Mouse (Mus musculus) CD4-positive, CD25-positive, alpha-beta regulatory T cell, adult 2 months (primary cell): ENCODE measurements around the gene Ythdf1.

Source experiments
- DNase-seq: peaks from one replicate; pipeline ENCODE4 v3.0.0-alpha.2; 2012; ENCODE audit warnings: low read depth, low spot score

The Ythdf1 gene

DNA sequence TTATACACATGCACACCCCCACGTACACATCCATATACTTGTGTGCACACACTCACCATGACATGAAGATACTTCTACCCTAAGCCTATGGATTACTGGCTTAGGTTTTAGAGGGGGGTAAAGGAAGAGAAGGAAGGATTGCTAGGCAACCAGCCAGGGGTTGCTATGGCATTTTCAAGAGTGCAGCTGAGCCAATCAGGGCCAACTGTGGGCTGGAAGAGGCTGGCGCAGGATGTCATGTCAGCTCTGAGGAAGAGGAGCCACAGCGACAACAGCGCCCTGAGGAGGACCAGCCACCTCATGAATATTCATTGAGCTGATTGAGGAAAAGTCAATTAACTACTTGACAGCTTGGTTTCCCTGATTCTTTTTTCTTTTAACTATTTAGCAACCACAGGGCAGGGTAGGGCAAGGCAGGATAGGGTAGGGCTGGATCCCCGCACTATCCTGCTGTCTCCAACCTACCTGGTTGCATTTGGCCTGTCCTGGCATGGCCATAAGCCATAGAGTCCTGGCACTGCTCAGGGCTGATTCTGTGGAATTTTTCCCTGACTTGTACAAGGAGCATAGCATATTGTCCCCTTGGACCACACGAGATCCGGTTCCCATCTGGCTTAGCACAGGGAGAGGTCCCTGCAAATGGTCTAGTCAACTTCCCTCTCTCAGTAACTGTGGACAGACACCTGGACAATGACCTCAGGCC is 41.2 kb downstream of the Ythdf1 start:
- DNase-seq = no peak

DNA sequence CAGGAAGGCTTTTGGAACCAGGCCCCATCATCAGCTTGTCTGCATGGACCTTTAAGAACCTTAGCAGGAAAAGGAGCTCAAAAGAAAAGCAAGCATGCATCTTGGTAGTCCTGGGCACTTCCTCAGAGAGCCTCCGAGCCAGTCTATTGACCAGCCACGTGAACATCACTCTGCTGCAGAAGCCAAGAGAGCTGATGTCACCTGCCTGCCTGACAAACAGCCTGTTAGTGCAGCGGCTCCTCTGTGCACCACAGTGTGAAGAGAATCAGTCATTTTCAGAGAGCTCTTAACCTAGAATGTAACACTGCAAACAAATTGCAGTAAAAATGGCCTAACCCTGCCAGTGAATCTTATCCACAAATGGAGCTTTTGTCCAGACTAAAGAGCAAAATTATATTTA is 50.7 kb downstream of the Ythdf1 start:
- no peak for DNase-seq

DNA sequence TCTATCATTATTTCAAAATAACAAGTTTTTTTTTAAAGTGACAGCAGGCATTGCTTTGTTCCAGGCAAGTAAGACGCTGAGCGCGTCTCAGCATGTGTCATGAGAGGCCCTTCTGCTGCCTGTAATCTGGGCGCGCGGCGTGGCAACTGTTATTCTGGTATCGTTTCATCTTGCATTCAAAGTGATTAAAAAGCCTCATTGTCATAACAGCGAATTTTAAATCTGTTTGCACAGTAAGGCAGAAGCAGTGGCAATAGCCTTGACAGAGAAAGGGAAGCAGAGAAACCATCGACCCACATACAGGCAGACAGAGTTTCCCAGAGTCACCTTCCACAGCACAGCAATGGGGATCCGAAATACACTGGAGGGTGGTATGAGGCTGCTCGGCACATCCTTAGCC is 59.2 kb downstream of the Ythdf1 start:
- DNase-seq = no peak

DNA sequence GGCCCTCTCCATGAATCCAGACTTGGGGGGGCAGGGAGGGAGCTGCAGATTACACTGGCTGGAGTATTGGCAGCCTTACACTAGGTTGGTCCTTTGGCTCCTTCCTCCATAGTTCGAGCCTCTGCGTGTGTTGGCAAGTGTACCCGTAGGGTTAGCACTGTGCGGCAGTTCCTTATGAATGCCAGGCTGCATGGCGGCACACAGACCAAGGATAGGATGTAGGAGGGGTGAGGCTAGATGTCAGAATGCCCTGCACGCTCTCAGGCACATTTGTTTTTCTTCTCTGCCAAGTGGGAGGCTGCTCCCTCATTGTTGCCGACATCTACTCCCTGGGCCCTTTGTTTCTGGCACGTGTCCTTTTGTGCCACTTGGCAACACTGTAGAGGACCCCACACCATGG is 63.6 kb downstream of the Ythdf1 start:
- no peak for DNase-seq

DNA sequence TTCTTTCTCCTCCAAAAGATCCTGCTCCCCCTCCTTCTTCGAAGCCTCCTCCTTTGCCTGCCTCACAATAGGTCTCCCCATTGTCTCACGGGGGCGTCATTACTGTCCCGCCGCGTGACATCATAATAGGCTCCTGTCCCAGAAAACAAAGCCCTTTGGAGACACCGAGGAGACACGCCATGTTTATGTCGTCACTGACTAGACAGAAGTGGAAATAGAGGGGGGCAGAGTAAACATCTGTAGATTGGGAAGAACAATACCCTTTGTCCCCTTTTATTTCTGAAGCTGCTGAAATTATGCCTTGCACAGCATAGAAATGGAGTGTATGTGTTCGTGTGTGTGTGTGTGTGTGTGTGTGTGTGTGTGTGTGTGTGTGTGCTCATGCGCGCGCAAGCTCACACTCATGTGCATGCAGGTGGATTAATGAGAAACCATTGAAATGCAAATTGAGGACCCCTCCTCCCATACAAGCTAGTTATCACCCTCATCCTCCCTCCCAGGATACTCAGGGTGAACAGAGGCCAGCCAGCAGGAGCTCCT is 65.7 kb downstream of the Ythdf1 start:
- no peak for DNase-seq
